In the genomic region with DNA sequence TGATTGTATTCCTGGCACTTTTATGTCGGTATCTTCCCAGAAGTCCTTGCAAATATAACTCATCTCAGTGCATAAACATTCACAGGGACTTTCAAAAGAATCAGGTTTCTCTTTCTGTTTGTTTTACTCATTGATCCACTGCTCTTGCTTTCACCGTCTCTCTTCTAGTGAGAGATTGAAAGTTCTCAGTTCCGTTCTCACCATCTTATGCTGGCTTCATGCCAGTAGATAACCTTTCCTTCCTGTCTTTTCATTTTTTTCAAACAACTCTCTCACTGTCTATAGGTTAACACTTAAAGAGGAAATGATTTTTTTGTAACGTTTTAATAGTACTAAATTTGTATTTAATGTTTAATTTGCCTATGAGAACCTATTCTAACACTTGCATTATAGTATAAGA, we compare ENCODE assay signal across 28 mouse cellular contexts.
DNase-seq lines count a peak whose midpoint lies in the region; ATAC-seq and TF ChIP-seq lines count a peak whose summit lies in the region.
"Had no signal": no experiment of that assay in that cellular context is flagged by ENCODE, and none has a peak within 500 bp of the region (broad histone marks: within the 10 kb centered on the region; RNA-seq: fewer than 3 reads in every experiment).

No protein-coding gene starts in this region.

- no peaks in the 10 kb centered on the region for H3K4me1 ChIP-seq in CH12.LX (ENCODE audit: control insufficient read depth in 1 of 2, insufficient read depth in 2 of 2)
- H3K4me1 ChIP-seq: forebrain, embryonic 13.5 days; heart, embryonic 10.5 days; heart, embryonic 15.5 days; limb, embryonic 13.5 days; lung, embryonic 15.5 days; neural tube, embryonic 12.5 days; stomach, embryonic 15.5 days had no signal

- ATAC-seq in inflammation-experienced regulatory T-cells, adult 6 months = peak; percentile 97
- ATAC-seq in granulocyte monocyte progenitor cell, adult 5-6 weeks (replicated peaks; ENCODE audit: poor library complexity, severe bottlenecking) = no peak
- ATAC-seq: forebrain, embryonic 13.5 days; hindbrain, embryonic 16.5 days; intestine, embryonic 16.5 days; midbrain, embryonic 16.5 days had no signal

- DNase-seq in spleen, postnatal 36 days (ENCODE audit: low spot score in 2 of 2) = peak; percentile 20 to 45
- DNase-seq in spleen, adult 12 weeks (ENCODE audit: low spot score) = no peak
- DNase-seq in CH12.LX (ENCODE audit: extremely low read depth) = peak; percentile 44
- no peak for DNase-seq in left cerebral cortex, adult 11 months (ENCODE audit: low spot score)
- DNase-seq in thymus, postnatal 36 days = no peak
- DNase-seq: adrenal gland, postnatal 10 days; cerebellum, adult 8-10 months; cerebellum, postnatal 25 days; gastrocnemius, postnatal 14 days; heart, adult 11 months; kidney, postnatal 4 days; lung, postnatal 36 days; right cerebral cortex, postnatal 4 days had no signal

- no peaks in the 10 kb centered on the region for H3K36me3 ChIP-seq in CH12.LX (replicated peaks in 1 of 2; ENCODE audit: control insufficient read depth in 1 of 2, insufficient read depth in 1 of 2, low read length in 1 of 2)
- H3K36me3 ChIP-seq: heart, embryonic 10.5 days; heart, embryonic 15.5 days; limb, embryonic 13.5 days; lung, embryonic 15.5 days; neural tube, embryonic 12.5 days; stomach, embryonic 15.5 days had no signal

- in situ Hi-C loops in CH12.LX (cut with MboI; ENCODE audit: low pct_ligation_motif_present, low pct_unique_long_range_greater_than_20kb, low sequenced_read_pairs) = no loop called here

- H3K9ac ChIP-seq in CH12.LX (ENCODE audit: insufficient read depth, low read depth) = no peak overlapping the region
- H3K9ac ChIP-seq: forebrain, embryonic 13.5 days; heart, embryonic 15.5 days; limb, embryonic 13.5 days; liver, embryonic 14.5 days; lung, embryonic 15.5 days; neural tube, embryonic 12.5 days; stomach, embryonic 15.5 days had no signal

- TF ChIP-seq POLR2A in CH12.LX (IDR thresholded peaks at IDR 0.05; ENCODE audit: low read depth, low read length) = no peak

- no peak; the same call in 1 of the 2 replicates for TF ChIP-seq EP300 in CH12.LX (IDR thresholded peaks at IDR 0.05; ENCODE audit: low read length)

- no peaks in the 10 kb centered on the region for H3K9me3 ChIP-seq in CH12.LX (replicated peaks; ENCODE audit: low read length)
- H3K9me3 ChIP-seq: forebrain, embryonic 13.5 days; heart, embryonic 10.5 days; heart, embryonic 15.5 days; limb, embryonic 13.5 days; lung, embryonic 15.5 days; neural tube, embryonic 12.5 days; stomach, embryonic 15.5 days had no signal

- H3K4me3 ChIP-seq in CH12.LX (replicated peaks in 1 of 3; ENCODE audit: low read depth in 2 of 3, low read length in 2 of 3, poor library complexity in 1 of 3) = no peak overlapping the region
- H3K4me3 ChIP-seq: forebrain, embryonic 13.5 days; heart, embryonic 10.5 days; heart, embryonic 15.5 days; left cerebral cortex, adult 2 months; limb, embryonic 13.5 days; lung, embryonic 15.5 days; neural tube, embryonic 12.5 days; stomach, embryonic 15.5 days had no signal

- dilution Hi-C loops in CH12.LX (cut with MboI; ENCODE audit: extremely low pct_ligation_motif_present, extremely low pct_unique_long_range_greater_than_20kb, low sequenced_read_pairs) = no loop called here

- TF ChIP-seq CTCF in CH12.LX (conservative IDR thresholded peaks at IDR 0.05 in 1 of 2, IDR thresholded peaks at IDR 0.05 in 1 of 2; ENCODE audit: low read depth in 2 of 2, low read length in 2 of 2) = no peak

- H3K4me2 ChIP-seq in CH12.LX (ENCODE audit: insufficient read depth, low read depth, poor library complexity, severe bottlenecking) = no peak overlapping the region
- H3K4me2 ChIP-seq: forebrain, embryonic 13.5 days; heart, embryonic 15.5 days; limb, embryonic 13.5 days; lung, embryonic 15.5 days; midbrain, embryonic 11.5 days; neural tube, embryonic 12.5 days; stomach, embryonic 15.5 days had no signal

- no peaks in the 10 kb centered on the region for H3K79me2 ChIP-seq in CH12.LX (replicated peaks; ENCODE audit: control insufficient read depth, extremely low read depth, insufficient read depth, poor library complexity, severe bottlenecking)

- TF ChIP-seq RAD21 in CH12.LX (IDR thresholded peaks at IDR 0.05; ENCODE audit: low read depth, low read length) = no peak

- no peak overlapping the region for H3K27ac ChIP-seq in CH12.LX (ENCODE audit: insufficient read depth, low read depth)
- H3K27ac ChIP-seq: forebrain, embryonic 13.5 days; heart, embryonic 10.5 days; heart, embryonic 15.5 days; left cerebral cortex, adult 2 months; limb, embryonic 13.5 days; liver, embryonic 14.5 days; lung, embryonic 15.5 days; neural tube, embryonic 12.5 days; stomach, embryonic 15.5 days had no signal

- no peaks in the 10 kb centered on the region for H3K27me3 ChIP-seq in CH12.LX (replicated peaks)
- H3K27me3 ChIP-seq: forebrain, embryonic 13.5 days; heart, embryonic 15.5 days; limb, embryonic 13.5 days; lung, embryonic 15.5 days; neural tube, embryonic 12.5 days; stomach, embryonic 15.5 days had no signal

TF ChIP-seq in CH12.LX, 34 proteins besides CTCF, POLR2A, EP300 and RAD21:
- TF ChIP-seq MYC (IDR thresholded peaks at IDR 0.05; ENCODE audit: low read depth, low read length) (no peak), ZNF384 (IDR thresholded peaks at IDR 0.05; ENCODE audit: low read depth, low read length) (peak; percentile 69), SIN3A (IDR thresholded peaks at IDR 0.05; ENCODE audit: low read length) (no peak), HCFC1 (IDR thresholded peaks at IDR 0.05; ENCODE audit: low read depth, low read length) (peak; percentile 24; the same call in 1 of the 2 replicates), IRF4 (IDR thresholded peaks at IDR 0.05; ENCODE audit: low read depth, low read length) (peak; percentile 74; the same call in 1 of the 2 replicates), UBTF (IDR thresholded peaks at IDR 0.05; ENCODE audit: low read depth, low read length) (no peak), ETS1 (conservative IDR thresholded peaks at IDR 0.05; ENCODE audit: low read depth, low read length) (peak; percentile 21; the same call in 1 of the 2 replicates), NRF1 (IDR thresholded peaks at IDR 0.05; ENCODE audit: low read depth, low read length) (no peak), ZKSCAN1 (IDR thresholded peaks at IDR 0.05; ENCODE audit: borderline replicate concordance, low read depth, low read length) (no peak), ELF1 (IDR thresholded peaks at IDR 0.05; ENCODE audit: low read depth, low read length) (no peak)

Comparison
In these comparisons a context has a peak if more than half of its experiments do, and no peak if none do; other contexts are left out.
1. DNase-seq: peak in spleen, postnatal 36 days (2 of 2) and CH12.LX (single experiment); none in spleen, adult 12 weeks (single experiment), left cerebral cortex, adult 11 months (single experiment) and thymus, postnatal 36 days (0 of 2).